Mouse (Mus musculus) G1E (cell line): ENCODE measurements around the gene Itgae.

Experiments
- CTCF ChIP-seq: IDR thresholded peaks from 2 replicates; pipeline ENCODE4 v1.5.1; 2012; ENCODE audit warnings: low read depth, low read length, inconsistent platforms, mixed read lengths
- GATA1 ChIP-seq: IDR thresholded peaks from 2 replicates; pipeline ENCODE4 v1.6.1; 2012; ENCODE audit warnings: borderline replicate concordance, low read length, inconsistent platforms, mixed read lengths
- GATA2 ChIP-seq: IDR thresholded peaks from 2 replicates; pipeline ENCODE4 v1.6.1; 2012; ENCODE audit warnings: low read depth, low read length, inconsistent platforms, borderline replicate concordance
- POLR2AphosphoS5 ChIP-seq: IDR thresholded peaks from 2 replicates; pipeline ENCODE4 v1.6.1; 2012; ENCODE audit warnings: low read depth, low read length, inconsistent platforms; ENCODE audit not compliant: insufficient replicate concordance

DNA sequence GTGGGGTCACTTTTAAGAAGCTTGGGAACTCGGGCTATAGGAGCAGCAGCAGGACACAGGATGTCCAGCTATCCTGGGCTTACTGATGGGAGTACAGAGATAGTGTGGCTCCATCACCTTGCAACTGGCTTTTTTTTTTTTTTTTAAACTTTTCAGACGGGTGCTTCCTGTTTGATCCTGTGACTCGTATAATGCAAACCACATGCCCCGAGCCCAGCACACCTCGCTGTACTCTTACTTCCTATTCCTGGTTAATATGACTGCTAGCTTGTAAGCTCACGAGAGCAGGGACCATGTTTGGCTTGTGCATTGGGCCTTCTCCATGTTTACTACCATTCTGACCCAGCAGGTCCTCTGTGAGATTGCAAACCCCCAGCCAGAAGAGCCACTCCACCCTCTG lies 6.1 kb upstream of the Itgae start:
- TF ChIP-seq CTCF = no peak
- no peak for TF ChIP-seq GATA2
- no peak for TF ChIP-seq POLR2AphosphoS5
- TF ChIP-seq GATA1 = no peak
